Mouse (Mus musculus) thymus, postnatal 4 days (tissue): ENCODE data around the gene Apob.
"Not testable (repeated sequence)": the region's sequence is repeated elsewhere in the genome, so short reads cannot be mapped to it uniquely, and the experiment has no call there.

Source experiments
- DNase-seq: peaks from one replicate; pipeline ENCODE4 v3.0.0; 2021

The Apob gene

GRCm38 (mm10) chr12:7977466-7978189 lies at the start of gene Apob:
Gene Apob, plus strand, starts transcription at chr12:7977648.
- peak; percentile 6 for DNase-seq

DNA sequence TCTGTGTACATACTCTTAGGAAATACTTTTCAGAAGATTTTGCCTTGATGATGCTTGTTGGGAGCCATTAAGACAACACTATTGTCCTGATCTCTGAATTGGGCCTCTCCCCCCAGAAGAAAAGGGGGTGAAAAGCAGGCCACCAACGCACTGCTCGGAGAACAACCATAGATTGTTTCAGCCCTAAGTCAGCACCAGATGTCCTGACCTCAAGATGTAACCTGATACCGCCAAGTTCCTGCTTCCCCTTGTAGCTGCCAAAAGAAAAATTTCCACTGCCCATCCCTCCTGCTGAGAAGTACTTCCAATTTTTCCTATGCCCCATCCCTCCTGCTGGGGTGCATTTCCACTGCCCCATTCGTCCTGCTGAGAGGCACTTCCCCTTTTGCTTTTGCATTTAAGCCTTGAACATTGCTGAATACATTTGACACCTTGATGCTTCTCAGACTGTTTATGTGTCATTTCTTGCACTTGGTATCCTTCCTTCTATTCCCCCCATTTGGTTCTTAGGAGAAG lies 45.0 kb upstream of the Apob start:
- no peak for DNase-seq

DNA sequence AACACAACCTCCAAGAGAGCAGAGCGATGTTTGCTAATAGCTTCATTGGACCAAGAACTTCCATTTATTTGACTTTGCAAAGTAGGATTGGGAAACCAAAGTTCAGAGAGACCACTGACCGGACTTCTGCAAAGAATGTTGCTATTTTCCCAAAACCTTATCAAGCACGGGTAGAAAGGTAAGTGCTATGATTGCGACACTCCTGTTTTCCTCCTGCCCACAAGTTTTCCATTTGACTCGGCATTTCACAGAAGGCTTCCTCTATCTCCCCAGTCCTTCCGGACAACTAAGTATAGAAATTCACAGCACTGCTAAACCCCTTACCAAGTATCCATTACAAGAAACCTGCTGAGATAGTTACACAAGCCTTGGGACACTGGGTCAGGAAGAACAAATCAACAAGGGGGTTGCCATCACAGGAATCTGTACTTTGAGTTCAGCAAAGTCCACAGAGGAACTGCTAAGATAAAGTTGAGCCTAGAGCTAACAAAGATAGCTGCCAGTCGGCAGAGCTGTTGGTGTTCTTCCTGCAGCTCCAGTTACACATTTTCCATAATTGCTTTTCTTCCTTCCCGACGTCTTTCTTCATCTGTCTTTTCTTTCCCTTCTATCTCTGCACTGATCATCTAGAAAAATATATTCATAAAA lies 27.2 kb upstream of the Apob start:
- DNase-seq = no peak

GRCm38 (mm10) chr12:7958851-7959250 lies 18.6 kb upstream of the Apob start:
- DNase-seq = no peak

DNA sequence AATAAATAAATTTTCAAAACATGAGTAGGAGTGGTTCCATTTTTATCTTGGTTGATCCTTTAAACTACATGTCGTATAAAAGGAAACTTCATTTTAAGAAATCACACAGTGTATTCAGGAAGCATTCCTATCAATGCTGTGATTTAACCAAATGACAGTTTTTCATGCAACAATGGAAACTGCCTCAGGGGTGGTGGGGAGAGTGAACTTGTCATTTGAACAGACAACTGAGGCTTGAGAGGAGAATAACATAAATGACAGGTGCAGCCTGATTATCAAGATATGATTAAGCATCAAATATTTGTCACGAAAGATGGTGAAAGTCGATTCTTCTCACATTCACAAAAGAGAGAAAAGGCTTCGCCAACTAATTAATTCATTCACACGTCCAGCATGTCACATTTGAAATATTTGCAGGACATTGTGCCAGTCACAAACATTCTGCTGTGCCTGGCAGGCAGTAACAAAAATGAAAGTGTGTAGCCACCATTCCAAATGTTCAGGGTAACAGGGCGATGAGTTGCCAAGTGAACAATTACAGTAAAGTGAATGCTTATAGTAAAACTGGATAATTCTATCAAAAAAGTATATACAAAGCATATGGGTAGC lies 18.0 kb upstream of the Apob start:
- DNase-seq = no peak

GRCm38 (mm10) chr12:7962314-7962927 lies 15.0 kb upstream of the Apob start:
- no peak for DNase-seq

DNA sequence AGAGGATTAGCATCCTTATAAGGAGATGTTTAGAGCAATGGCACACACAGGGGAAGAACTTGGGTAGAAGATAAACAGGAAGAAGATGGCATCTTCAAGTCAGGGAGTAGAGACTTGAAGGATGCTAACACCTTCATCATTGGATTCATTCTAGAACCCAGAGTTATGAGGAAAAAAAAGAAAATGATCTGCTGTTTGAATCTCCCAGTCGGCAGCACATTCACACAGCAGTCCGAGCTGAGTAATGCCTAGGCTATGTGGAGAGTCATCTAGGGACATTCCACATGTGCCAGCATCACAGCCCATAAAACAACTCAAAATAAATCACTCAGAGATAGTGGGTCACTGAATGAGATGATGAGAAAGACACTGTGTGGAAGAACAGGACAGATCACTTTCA lies 10.2 kb upstream of the Apob start:
- DNase-seq = no peak

- DNase-seq = no peak
Observed at GRCm38 (mm10) chr12:7970301-7970700, 7.1 kb upstream of the Apob start.

- DNase-seq = no peak
Observed at GRCm38 (mm10) chr12:7970817-7971216, 6.6 kb upstream of the Apob start.

DNA sequence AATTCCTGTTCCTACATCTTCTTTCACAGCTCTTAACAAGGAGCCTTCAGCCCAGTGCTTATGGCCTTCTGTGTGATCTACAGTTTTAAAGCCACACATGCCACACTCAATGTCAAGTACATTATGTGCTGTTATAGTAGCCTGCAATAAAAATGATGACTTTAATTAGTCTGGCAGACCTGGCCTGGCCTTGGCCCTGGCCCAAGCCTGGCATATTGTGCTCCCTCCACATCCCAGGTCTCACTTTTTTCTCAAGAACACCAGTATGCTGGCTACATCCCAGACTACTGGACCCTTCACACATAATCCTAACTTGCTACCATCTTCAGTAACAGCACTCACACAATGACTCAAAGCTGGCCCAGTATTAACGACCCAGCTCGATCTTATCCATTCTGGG lies 5.7 kb upstream of the Apob start:
- DNase-seq = no peak

DNA sequence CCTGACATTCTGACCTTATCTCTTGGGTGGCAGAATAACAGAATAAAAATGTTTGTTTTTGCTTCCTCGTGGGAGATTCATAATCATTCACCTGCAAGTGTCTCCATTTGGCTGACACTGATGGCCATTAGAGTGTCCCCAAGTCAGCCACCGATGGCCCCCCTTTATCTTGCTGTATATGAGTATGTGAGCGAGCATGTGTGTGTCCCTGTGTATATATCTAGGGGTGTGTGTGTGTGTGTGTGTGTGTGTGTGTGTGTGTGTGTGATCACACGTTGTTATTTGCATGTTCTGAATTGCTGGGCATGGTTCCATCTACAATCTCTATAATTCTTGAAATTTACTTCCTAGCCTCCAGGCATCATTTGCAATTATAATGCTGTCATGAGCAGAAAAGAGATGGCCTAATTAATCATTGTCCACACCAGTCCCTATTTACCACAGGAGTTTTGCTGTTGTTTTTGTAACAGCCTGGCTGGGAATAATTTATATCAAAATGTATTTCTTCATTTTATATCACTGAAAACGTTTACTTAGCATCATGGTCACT lies 3.6 kb upstream of the Apob start:
- DNase-seq = no peak

- DNase-seq = peak; percentile 66
Observed at GRCm38 (mm10) chr12:7978190-7978884, 889 bp downstream of the Apob start.

DNA sequence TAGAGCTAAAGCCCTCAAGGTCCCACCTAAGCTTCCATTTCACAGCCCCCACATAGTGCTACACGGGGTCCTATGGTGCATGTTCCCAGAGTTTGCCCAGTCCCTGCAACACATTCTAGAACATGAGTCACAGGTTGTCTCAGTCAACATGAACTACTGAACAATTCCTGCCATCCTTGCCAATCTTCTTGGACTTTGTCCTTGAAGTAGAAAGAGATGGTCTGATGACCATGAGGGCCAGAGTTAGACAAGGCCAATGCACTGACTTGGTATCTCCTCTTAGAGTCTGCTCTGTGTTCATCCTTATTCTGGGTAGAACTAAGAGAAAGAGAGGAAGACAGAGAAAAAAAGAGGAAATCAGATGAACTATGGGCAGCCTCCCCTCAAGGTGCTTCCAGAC lies 7.0 kb downstream of the Apob start:
- DNase-seq = no peak

DNA sequence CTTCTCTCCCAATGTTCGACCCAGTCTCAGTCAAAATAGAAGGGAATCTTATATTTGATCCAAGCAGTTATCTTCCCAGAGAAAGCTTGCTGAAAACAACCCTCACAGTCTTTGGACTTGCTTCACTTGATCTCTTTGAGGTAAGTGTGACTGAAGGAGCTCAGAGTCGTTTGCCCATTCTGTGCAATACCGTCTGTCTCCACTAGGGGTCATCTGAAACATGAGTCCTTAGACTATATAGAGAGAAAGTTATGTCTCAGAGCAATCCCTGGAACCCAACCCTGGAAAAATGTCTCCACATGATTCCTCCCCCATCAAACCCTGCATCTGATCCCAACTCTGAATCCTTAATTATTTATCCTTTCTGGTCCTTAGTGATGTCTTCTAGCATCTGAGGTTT lies 13.4 kb downstream of the Apob start:
- peak; percentile 59 for DNase-seq

DNA sequence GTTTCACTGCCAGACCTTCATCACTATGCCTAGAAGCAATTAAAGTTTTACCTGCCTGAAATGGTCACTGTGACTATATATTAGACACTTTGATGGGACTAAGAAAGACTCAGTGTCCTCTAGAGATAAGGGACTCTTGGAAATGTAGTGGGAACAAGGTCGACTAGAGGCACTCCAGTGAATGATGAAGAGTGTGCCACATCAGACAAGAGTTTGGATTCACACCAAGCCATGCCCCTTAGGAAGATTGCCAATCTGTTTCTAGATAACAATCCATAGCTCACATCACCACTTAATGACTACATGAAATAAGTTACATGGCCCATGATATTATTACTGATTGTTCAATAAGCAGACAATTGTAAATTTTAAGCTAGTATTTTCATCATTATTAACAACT lies 14.1 kb downstream of the Apob start:
- DNase-seq = no peak

DNA sequence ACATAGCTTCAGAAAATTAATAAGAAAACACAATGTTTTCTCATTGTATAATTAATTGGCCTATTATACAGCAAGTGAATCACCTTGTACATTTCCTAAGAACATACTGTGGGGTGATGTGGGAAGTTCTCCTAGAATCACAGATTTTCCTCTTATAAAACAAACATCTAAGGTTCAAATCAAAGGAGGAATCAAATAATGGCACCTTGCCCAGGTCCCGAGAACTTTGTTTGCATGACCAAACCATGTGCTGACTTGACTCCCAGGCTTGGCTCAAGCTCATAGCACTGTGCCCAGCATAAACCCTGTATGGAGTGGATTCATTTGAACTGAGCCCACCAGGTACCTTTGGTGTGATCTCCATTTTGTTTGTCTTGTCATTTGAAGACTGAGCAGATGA lies 43.5 kb downstream of the Apob start:
- no peak for DNase-seq

GRCm38 (mm10) chr12:8029520-8029919 lies 52.1 kb downstream of the Apob start:
- no peak for DNase-seq

DNA sequence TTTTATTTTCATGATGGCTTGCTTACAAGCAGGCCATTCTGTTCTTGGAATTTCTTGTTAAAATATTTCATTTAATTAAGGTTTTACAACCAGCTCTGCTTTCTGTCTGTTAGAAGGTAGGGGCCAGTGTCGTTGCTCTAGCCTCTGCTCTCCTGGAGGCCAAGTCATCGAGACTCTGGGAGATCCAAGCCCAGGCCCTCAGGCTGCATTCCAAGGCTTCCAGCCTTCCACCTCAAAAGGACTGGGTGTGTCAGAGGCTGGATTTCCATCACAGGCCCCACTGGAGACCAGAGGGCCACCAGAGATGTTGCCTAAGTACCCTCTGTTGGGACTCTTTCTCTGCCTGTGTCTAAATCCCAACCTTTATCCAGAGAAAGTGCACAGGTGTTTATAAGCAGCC lies 52.6 kb downstream of the Apob start:
- DNase-seq = no peak

DNA sequence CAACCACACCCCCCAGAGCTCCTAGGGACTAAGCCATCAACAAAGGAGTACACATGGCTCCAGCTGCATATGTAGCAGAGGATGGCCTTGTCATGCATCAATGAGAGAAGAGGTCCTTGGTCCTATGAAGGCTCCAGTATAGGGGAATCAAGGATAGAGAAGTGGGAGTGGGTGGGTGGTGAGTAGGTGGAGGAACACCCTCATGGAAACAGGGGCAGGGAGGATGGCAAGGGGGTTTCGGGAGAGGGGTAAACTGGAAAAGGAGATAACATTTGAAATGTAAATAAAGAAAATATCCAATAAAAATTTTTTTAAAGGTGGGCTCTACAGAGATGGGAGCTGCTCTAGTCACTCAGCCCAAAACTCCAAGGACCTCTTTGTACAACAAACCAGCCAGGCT lies 53.7 kb downstream of the Apob start:
- DNase-seq = not testable (repeated sequence)

- DNase-seq = no peak
Observed at GRCm38 (mm10) chr12:8031595-8032358, 54.3 kb downstream of the Apob start.

DNA sequence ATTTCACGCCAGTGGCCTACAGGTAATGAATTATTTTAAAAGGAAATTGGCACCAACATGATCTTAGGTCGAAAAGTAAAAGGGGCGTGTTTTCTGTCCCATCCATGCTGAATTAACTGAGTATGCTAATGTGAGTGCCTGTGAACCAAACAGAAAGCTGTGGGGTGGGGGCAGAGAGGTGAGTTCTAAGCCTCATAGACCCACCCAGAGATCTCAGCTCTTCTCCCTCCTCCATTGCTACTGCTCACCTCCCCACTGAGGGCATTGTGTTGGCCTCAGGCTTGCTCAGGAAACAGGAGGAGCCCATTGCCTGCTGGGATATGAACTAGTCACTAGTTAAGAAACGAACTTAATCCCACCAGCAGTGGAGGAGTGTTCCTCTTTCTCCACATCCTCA lies 54.9 kb downstream of the Apob start:
- no peak for DNase-seq
